Mouse (Mus musculus) CD4-positive, CD25-positive, alpha-beta regulatory T cell, adult 4 months (primary cell): ENCODE measurements around the gene Tle4. TPM values are rescaled to one million over a fixed set of nuclear protein-coding genes. Genes with fewer than 3 reads are reported as not detected.
"Not testable (repeated sequence)": the region's sequence is repeated elsewhere in the genome, so short reads cannot be mapped to it uniquely, and the experiment has no call there.

Source experiments
- ATAC-seq: one replicate; pipeline ENCODE4 v1.8.0; 2017
- polyA plus RNA-seq, 2 experiments: library from polyadenylated mRNA; unstranded; fragments of 100-300 nt; shearing (Covaris generic); gene quantifications; one replicate each; pipeline ENCODE4 v1.2.1; 2017

Tle4 gene
- 10 to 100 TPM in 1 of 2 experiments, 1 to 10 TPM in 1; 7.8 to 13.6 TPM for polyA plus RNA-seq

DNA sequence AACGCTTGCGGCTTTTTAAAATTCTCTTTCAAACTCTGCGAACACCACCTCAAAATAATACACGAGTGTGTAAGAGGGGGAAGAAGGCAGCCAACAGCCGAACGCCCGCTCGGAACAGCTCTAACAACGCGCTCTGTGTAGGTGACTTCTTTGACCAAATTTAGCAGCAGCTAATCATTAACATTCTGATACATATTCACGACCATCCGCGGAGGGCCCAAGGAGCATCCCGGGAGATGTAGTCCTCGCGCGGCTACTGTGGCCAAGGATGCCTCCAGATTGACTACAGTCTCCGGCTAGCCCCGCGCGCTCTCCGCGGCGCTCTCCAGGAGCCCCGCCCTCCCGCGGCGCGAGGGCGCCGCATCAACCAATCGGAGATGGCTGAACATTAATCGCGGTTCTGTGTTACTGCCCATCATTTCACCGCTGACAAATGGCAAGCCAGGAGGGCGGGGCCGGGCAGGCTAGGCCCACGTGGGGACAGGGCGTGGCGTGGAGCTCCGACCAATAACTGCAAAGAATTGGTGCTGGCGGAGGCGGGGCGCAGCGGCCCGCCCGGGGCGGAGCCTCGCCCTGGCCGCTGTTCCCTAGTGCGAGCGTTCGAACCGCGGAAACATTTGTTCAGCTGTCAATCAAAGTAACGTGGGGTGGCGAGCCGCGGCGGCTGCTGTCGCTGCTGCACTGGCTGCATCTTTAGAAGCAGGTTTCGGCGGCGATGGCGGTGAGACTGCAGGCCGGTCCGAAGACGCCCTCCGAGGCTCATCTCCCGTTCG, at the start of gene Tle4:
Tle4 (minus strand) TSS at position 135 of the 773 bp plus-strand sequence.
- peak; percentile 85 for ATAC-seq

DNA sequence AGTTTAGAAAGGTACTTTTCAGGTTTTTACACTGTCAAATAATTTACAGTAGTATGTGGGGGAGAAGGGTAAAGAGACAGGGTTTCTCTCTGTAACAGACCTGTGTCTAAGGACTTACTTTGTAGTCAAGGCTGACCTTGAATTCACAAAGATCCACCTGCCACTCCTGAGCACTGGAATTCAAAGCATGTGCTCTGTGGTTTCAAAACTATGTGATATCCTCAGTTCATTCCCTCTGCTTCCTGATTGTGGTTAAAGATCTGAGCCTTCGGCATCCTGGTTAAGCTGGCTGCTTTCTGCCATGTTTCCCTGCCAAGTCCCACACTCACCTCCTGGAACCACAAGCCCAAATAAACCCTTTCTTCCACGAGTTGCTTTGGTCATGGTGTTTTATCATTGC, 47.8 kb upstream of the Tle4 start:
- no peak for ATAC-seq

DNA sequence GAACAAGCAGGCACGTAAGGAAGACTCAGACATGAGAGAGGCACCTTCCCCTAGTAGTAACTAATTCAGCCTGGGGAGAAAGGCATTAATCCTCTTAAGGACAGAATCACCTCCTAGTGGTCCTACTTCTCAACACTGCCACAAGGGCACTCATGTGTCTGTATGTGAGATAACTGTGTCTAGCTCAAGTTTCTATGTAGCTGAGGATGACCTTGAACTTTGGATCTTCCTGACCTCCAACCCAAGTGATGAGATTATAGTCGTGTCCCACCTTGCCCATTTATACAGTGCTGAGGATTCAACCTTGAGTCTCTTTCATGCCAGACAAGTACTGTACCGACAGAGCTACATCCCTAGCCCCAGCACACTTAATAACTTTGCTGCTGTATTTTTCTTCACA, 46.9 kb upstream of the Tle4 start:
- ATAC-seq, result no peak

DNA sequence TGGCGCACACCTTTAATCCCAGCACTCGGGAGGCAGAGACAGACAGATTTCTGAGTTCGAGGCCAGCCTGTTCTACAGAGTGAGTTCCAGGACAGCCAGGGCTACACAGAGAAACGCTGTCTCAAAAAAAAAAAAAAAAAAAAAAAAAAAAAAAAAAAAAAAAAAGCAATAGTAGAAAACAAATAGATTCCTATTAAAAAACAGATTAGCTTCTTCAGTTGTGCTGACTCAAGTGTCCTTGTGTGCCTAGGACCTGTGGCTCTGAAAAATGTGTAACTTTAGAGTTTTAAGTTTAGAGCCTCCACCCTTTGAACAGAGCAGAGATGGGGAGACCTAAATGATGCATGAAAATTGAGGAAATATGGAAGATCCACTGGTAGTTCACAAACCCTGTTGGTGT, 45.2 kb upstream of the Tle4 start:
- ATAC-seq, result not testable (repeated sequence)

DNA sequence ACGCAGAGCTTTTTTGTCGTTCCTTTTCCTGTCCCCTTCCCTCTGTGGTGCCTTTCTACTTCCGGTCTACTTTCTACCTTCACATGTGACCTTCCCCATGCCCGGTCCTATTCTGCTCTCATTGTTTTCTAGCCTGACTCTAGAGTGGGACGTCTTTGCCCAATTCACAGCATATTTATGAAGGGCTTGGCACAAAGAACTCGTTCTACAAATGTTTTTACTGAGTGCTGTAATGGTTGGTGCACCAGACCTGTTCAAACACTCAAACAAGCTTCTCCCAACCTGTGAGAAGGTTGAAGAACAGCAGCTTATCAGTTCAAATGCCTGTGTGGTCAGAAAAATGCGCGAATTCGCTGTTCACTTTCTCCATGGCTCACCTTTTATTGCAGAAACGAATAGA, 44.8 kb upstream of the Tle4 start:
- ATAC-seq, result no peak

DNA sequence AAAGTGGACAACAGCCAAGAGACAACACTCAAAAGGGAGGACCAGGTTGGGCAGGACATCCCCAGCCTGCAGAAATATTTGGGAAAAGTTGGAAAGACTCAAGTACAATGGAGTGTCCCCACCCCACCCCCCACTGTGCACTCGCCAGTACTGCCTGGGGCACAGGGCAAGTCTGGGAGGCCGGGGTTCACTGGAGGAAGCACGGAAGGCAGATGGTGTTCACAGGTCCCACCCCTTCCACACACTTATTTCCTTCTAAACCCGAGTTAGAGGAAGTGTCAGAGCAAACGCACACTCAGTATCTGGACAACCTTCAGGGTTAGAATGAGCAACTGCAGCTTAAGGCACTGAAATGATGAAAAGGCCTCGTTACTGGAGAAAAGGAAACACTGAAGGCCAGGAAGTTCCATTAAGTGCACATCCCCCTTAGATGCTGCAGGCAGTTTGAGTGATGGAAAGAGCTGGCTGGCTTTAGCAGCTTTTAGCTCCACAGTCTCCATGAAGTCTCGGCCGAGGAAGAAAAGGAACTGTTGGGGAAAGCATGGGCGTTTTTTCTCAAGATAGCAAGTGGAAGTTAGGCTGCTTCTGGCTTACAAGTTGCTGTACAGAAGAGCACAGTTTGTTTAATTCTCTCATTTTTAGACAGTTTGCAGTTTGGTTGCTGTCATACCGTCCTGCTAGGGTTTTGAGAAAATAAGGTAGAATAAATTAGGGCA, 37.5 kb upstream of the Tle4 start:
- ATAC-seq, result no peak

DNA sequence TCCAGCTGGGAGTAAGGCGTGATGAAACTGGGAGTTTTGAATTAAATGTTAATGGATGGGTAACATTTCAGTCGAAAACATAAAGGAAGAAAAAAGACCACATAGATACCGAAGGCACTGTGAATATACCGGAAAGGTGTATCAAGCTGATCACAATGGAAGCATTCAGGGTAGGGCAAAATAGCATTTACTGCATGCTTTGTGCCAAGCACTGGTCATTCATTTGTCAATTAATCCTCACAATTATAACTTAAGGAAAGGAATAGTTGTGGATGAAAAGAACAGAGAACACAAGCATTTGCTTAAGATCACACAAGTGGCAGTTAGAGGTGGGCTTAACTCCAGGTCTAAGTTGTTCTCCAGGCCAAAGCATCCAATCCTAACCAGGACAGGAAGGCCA, 25.5 kb upstream of the Tle4 start:
- ATAC-seq, result no peak

DNA sequence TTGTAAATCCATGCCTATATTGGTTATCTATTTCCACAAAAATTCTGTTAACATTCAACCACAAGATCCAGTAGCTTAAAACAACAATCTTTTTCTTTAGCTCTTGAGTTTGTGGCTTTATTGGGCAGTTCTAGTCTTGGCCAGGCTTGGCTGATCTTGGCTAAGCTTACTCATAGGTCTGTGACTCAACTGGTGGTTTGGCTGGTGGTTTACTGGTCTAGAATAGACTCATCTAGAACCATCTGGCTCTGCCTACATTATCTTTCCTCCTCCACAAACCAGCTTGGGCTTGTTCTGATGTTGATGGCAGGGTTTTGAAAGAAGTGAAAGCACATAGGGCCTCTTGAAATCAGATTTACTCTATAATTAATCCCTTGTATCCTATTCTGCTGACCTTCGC, 22.7 kb upstream of the Tle4 start:
- ATAC-seq, result peak; percentile 32

DNA sequence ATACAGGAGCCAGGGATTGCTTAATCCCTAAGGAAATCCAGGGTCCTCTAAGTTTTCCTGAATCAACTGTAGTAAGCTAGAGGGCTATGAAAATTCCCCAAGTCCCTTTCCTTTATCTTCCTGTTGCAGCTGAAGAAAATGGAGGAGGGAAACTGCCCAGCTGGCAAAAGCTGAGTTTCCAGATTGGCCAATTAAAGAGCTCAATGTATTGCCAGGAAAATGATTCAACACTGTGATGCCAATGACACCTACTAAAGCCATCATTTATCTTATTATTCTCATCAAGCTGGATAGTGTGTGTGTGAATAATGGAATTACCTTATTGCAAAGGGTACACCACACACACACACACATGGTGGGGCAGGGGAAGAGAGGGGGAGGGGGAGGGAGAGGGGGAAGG, 22.0 kb upstream of the Tle4 start:
- ATAC-seq, result no peak

DNA sequence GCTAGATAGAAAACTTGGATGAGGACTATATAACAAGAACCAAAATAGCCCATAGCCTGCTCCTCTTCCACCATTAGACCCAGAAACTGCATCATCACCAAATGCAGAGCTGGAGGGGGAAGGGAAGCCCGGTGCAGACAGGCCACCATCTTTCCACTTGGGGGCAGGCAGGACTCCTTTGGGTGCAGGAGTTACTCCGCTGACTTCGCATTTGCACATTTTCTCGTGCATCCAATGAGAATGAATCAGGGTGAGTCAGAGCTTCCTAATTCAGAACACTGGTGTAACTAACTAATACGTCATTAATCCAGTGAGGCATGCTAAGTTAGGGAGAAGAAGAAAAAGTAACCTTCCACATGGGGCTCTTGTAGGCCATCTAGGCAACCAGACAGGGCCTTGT, 17.0 kb upstream of the Tle4 start:
- ATAC-seq, result no peak

DNA sequence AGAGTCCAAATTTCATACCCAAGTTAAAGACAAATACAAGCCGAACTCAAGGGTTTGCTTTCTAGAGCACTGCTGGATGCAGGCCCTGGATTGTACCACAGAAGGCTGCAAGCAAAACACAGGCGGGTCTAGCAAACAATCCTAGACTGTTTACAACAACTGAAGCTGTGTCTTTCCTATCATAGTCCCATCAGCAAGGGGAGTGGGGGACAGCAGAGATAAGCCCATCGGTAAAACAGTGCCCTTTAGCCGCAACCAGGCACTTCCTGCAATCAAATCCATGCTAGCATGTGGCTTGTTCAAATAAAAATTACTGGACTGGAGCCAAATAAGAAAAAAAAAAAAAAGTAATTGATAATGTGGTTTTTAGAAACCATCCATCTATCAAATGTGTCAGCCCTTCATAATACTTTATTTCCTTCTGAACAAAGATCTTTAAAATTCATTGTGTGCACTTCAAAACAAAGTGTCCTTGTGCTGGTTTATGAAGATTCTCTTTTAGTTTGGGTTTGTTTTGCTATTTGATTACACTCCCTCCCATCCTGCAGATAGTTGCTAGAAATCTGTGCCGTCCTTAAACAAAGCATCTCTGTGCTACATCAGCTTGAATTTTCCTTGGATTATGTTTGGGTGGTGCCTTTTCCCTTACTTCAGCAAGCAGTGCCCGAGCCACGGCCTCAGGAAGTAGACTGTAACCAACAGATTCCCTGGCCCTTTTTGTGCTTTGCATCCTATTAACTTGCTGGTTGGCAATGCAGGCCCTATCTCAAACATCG, 12.9 kb upstream of the Tle4 start:
- no peak for ATAC-seq

DNA sequence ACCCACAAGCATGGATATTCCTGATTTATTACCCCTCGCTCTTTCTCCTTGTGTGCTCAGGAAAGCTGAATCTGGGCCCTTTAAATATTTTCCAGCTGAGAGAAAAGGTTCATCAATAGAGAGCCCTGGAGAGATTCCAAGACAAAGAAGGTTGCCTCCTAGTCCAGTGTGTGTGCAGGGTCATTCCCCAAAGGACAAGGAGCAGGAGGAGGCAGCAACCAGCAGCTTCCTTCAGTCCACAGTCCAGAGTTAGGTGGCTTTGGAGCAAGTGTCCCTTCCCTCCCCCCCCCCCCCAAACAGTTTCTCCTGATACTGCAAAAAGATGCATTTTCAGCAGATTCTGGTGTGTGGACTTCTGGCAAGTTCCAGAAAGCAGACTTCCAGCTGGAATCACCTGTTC, 3.0 kb upstream of the Tle4 start:
- ATAC-seq, result no peak

DNA sequence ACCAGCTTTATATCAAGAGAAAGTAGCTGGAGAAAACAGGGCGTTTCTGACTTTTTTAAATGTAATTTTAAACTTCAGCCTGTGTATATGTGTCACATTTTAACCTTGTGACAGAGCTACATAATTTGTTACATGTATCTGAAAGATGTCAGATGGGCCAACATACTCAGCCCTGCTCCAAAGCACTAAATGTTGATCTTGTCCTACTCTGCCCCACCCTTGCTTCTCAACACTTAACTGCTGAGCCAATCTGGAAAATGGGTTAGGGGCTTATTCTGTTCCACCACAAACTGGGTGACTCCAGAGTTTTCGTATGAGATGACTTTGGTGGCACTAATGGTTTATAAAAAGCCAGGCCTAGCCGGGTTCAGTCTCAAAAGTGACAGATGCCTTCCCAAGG, 2.5 kb upstream of the Tle4 start:
- ATAC-seq, result no peak

DNA sequence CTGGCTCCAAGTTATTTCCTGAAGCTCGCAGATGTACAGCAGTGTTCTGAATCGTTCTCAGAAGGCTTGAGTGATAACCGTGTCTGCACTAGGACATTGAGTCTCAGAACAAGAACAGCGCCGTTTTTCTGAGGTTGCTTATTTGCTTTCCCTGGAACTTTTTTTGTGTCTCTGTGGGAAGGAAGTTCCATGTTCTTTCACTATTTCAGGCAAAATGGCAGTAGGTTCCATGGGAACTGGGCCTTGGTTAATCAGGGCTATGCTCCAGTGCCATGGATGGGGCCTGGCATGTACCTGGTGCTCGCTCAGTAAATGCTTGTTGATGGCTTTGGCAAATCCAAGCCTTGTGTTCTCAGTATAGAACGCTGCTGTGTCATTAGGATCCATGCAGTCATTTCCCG, 2.0 kb upstream of the Tle4 start:
- no peak for ATAC-seq

DNA sequence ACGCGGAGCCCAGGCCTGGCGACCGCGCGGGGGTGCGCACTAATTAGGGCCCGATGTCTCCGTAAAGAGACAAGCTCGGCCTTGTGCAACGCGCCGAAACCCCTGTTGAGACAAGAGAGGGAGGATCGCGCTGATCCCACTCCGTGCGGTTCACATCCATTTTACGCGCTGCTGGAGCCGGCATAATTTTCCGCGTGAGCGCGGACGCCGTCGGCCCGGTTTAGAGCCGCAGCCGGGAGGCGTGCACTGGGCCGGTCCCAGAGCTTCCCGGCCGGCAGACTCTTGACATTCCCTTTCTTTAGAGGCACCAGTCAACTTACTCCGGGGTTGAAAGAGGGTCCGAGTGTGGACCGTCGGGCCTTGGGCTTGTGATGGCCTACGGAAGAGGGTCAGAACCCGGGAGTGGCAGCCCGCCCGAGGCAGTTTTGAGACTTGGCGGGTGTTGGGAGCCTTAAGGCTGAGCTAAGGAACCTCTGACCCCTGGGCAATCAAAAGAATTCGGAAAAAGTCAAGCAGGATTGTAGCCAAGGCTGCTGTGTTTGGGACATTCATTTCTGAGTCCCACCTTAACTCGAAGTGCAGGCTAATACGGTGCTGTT, 938 bp upstream of the Tle4 start:
- ATAC-seq, result peak; percentile 4

DNA sequence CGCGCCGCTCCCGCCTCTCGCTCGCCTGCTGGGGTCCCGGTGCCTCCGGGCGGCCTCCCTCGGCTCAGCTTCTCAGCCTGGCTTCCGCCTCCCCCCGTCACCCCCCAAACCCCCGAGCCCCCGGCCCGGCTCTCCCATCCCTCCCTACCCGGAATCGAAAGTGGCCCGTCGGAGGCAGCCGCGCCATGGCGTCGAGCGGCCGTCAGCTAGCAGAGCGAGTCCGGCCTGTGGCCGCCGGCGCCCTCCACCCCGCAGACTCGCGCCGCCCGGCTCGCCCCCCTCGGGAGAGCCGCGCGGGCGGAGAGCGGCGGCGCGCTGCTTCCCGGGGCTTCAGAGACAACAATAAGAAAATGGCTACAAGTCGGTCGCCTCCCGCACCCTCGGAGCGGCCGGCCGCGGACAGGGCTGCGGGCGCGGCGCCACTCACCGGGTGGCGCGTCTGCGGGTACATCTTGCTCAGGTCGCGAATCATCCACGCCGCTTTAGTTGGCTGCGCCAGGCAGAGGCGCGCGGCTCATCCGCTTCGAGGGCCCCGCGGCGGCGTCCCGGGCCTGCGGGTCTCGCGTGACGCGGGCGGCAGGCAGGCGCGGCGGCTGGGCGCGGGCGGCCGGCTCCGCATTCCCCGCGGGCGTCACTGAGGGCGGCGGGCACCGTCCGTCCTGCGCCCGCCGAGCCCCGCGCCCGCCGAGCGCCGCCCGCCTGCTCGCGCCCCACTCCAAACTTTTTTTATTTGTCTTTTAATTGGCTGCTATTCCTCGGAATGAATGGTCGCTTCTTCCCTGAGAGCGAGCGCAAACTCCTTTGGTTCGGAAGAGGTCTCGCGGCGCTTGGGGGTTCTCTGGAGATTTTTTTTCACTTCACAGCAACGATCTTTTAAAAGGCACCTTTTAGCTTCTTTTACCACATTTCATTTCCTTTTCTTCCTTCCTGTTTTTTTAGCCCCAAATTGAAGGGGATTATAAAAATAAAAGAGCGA, 622 bp downstream of the Tle4 start:
- ATAC-seq, result peak; percentile 6

DNA sequence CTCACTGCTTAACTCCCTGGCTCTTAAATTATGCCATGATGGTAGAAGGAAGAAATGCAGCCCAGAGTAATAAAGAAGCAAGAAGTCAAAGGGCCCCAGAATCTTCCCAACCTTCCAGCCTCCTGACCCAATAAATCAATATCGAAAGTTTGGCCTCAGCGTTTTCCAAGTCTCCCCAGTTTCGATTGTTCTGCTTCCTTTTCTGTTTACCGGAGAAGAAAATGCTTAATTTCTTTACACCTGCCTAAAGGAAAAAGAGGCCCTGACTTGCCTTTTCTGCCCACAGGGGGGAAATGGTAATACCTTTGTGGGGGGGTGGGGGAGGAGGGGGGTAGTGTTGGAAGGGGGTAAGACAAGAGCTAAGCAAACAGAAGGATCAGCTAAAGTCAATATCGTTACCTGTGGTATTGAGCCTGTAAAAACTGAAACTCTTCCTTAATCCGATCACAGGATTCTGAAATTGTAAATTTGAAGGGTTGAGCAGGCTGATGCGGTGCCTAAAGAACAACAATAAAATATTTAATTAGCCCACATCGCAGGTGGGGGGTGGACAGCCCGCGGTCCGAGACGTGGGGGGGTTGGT, 1.4 kb downstream of the Tle4 start:
- no peak for ATAC-seq

DNA sequence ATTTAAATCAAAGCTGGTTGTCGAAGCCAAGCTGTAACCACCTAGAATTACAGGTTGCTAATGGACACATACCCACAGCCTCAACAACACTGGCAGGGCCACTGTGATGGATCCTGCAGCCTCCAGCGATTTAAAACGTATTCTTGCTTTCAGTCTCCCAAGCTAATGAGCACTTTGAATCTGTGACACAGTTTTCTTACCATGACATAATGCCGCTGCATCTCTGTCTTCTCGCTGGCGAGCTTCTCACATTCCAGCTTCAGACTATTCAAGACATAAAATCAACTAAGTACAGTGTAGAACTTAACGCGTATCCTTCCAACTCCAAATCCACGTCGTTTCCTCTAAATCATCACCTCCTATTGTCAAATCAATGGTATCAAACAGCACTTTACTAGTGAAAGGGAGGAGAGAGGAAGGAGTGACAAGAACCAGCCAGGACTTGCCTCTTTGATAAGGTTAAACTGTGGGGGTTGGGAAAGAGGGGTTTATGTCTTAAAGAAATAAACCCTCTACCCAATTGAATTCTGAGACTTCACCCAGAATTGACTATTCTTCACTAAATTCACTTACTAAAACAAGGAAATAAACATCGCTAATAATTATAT, 2.4 kb downstream of the Tle4 start:
- no peak for ATAC-seq

DNA sequence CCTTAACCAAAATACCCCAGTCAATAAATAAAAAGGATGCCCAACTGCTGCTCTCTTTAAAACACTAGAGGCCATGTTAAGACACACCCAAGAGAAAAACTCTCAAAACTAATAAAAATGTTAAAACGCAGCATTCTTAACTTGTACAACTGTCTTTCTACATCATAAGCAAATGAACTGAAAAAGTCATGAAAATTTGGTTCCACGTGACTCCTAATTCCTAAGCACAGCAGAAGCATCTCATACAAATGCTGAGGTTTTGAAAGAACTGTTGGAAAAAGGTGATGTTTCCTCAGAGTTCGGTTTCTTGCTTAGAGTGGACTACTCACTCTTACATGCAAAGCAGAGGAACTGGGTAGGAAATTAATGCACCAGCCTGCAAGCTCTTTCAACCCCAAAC, 3.3 kb downstream of the Tle4 start:
- ATAC-seq, result no peak

DNA sequence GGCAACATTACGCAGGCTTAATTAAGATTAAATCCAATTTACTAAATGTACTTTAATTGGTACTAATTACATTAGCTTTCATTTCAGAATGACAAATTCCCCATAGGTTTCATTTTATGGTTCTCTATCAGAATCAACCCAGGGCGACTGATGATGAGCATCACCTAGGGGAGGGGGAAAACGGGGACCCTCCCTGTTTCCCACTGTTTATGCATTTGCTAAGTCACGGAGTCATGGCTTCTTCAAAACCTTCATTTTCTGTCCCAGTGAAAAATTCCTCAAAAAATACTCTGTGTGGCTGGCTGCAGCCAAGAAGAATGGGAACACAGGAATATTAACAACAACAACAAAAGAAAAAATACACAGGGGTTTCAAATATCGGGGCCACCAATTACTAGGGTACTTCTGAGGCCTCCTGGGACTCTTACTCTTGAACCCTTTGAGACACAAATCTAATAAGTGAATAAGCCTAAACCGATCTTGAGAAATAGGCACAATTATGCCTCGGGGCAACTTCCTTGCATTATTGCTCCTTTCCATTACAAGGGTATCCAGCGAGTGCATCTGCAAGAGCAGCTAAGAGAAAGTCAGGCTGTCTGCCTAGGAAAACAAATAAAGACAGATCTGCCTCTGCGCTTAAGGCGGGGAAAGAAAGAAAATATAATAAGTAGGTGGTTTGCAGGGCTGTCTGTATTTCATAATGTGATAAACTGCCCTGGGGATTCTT, 5.9 kb downstream of the Tle4 start:
- ATAC-seq, result no peak
